Mouse (Mus musculus): ENCODE results near the gene Epha4. TPM values are rescaled to one million over a fixed set of nuclear protein-coding genes. Genes with fewer than 3 reads are reported as not detected.

The Epha4 gene
- not detected for polyA plus RNA-seq (2017; shearing (Covaris generic))

DNA sequence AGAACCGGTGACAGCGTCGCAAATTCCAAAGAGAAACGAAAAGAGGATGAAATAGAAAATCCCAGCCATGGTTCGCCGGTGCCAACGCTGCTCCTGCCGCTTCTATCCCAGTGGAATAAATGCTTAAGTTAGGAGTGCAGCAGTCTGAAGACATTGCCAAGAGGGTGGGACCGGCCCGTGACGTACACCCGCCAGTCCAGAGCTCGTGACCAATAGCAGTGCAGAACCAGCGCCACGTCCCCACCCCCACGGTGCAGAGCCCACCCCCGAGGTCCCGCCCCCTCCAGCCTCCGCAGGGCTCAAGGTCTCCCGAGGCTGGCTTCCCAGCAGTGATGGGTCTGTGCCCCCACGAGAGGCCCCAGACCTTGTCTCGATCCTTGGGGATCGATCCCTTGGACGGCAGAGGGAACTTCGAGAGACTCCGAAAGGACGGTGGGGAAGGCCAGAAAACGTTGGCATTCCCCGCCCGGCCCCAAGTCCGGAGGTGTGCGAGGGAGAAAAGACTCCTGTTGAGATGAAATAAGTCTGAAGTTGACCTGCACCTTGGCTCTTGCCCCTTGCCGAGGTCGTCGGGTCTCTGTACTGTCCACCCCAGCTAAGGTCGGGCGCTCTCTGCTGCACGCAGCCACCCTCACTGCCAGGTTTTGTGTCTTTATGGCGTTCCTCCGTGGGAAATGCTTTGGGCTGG lies at the start of gene Epha4:
Epha4 (minus strand) TSS at position 126 of the 688 bp plus-strand sequence.

